Mouse (Mus musculus) ES-Bruce4 (cell line): Measurements from ENCODE around the gene Pard6a.

Experiments
- CTCF ChIP-seq: IDR thresholded peaks from one replicate; pipeline ENCODE4 v1.8.1; 2011; ENCODE audit warnings: low read depth, low read length
- POLR2A ChIP-seq: IDR thresholded peaks from one replicate; pipeline ENCODE4 v1.8.1; 2011; ENCODE audit warnings: low read length; ENCODE audit not compliant: insufficient read depth

DNA sequence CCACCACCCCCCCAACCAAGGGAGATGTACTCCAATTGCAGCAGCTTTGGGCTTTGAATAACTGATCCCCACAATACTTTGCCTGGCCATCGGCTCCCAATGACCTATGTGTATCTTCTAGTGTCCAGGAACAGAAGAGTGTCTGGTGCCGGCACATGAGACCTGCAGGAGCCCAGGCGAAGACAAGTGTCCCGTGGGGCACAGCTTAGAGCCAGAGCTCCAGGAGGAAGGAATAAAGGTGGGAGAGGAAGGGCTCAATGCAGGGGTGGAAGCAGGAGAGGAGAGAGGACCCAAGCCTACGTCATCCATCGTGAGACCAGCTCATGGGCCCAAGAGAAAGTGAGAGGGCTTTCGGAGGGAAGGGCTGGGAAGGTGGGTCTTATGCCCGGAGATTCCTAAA is 7.7 kb downstream of the Pard6a start:
- TF ChIP-seq CTCF (no peak), POLR2A (no peak)
